Mouse (Mus musculus): ENCODE measurements around the gene Ascl3. TPM values are rescaled to one million over a fixed set of nuclear protein-coding genes. Genes with fewer than 3 reads are reported as not detected.

Gene Ascl3
- total and polyA plus RNA-seq, 3 experiments = not detected

- TF ChIP-seq ETS1 (conservative IDR thresholded peaks at IDR 0.05; ENCODE audit: low read depth, low read length) (peak; percentile 43), RAD21 (IDR thresholded peaks at IDR 0.05; ENCODE audit: low read depth, low read length) (peak; percentile 91), CHD2 (IDR thresholded peaks at IDR 0.05; ENCODE audit: low read length) (no peak)
Measured at GRCm38 (mm10) chr7:109707023-109707785, 24.3 kb downstream of the Ascl3 start (continued).

- no peaks in the 10 kb centered on the region for H3K9me3 ChIP-seq (replicated peaks; ENCODE audit: low read length)
- in situ Hi-C loops (cut with MboI; ENCODE audit: low pct_ligation_motif_present, low pct_unique_long_range_greater_than_20kb, low sequenced_read_pairs) = loop anchor here (10.0 kb wide), 1 partner anchor 180 kb away; no protein-coding TSS in a partner anchor
- TF ChIP-seq CHD1 (IDR thresholded peaks at IDR 0.05; ENCODE audit: low read depth, low read length) (no peak), BHLHE40 (IDR thresholded peaks at IDR 0.05; ENCODE audit: low read depth, low read length) (no peak), CHD2 (IDR thresholded peaks at IDR 0.05; ENCODE audit: low read length) (no peak), HCFC1 (IDR thresholded peaks at IDR 0.05; ENCODE audit: low read depth, low read length) (no peak), TCF12 (IDR thresholded peaks at IDR 0.05; ENCODE audit: low read depth, low read length) (no peak), IRF4 (IDR thresholded peaks at IDR 0.05; ENCODE audit: low read depth, low read length) (no peak), CTCF (conservative IDR thresholded peaks at IDR 0.05 in 1 of 2, IDR thresholded peaks at IDR 0.05 in 1 of 2; ENCODE audit: low read depth in 2 of 2, low read length in 2 of 2) (no peak), UBTF (IDR thresholded peaks at IDR 0.05; ENCODE audit: low read depth, low read length) (no peak), SMC3 (IDR thresholded peaks at IDR 0.05; ENCODE audit: low read depth, low read length) (no peak), EP300 (IDR thresholded peaks at IDR 0.05; ENCODE audit: low read length) (no peak), PAX5 (IDR thresholded peaks at IDR 0.05; ENCODE audit: low read length) (no peak), MYC (IDR thresholded peaks at IDR 0.05; ENCODE audit: low read depth, low read length) (no peak)
- peak overlapping the region; percentile 17 for H3K4me2 ChIP-seq (ENCODE audit: insufficient read depth, low read depth, poor library complexity, severe bottlenecking)
- peaks cover 5 to 44% of the 10 kb centered on the region in 2 experiments; a peak in 3 of 4 replicates for H3K4me1 ChIP-seq (ENCODE audit: control insufficient read depth in 1 of 2, insufficient read depth in 2 of 2)
- DNase-seq (ENCODE audit: extremely low read depth) = no peak
- H3K27ac ChIP-seq (ENCODE audit: insufficient read depth, low read depth) = no peak overlapping the region
- peaks cover 17 to 24% of the 10 kb centered on the region in 2 experiments for H3K36me3 ChIP-seq (replicated peaks in 1 of 2; ENCODE audit: control insufficient read depth in 1 of 2, insufficient read depth in 1 of 2, low read length in 1 of 2)
- peak overlapping the region; percentile 73 to 86 (median 77) for H3K4me3 ChIP-seq (replicated peaks in 1 of 3; ENCODE audit: low read depth in 2 of 3, low read length in 2 of 3, poor library complexity in 1 of 3)
- peak overlapping the region; percentile 46 for H3K9ac ChIP-seq (ENCODE audit: insufficient read depth, low read depth)
- dilution Hi-C loops (cut with MboI; ENCODE audit: extremely low pct_ligation_motif_present, extremely low pct_unique_long_range_greater_than_20kb, low sequenced_read_pairs) = no loop called here
- H3K79me2 ChIP-seq (replicated peaks; ENCODE audit: control insufficient read depth, extremely low read depth, insufficient read depth, poor library complexity, severe bottlenecking) = no peaks in the 10 kb centered on the region; the same call in 1 of the 2 replicates
- no peaks in the 10 kb centered on the region for H3K27me3 ChIP-seq (replicated peaks)
Measured at GRCm38 (mm10) chr7:109704461-109704860, 27.1 kb downstream of the Ascl3 start.

- no peak overlapping the region for H3K27ac ChIP-seq (ENCODE audit: insufficient read depth, low read depth)
- dilution Hi-C loops (cut with MboI; ENCODE audit: extremely low pct_ligation_motif_present, extremely low pct_unique_long_range_greater_than_20kb, low sequenced_read_pairs) = no loop called here
- 0 out of 2 replicates have a peak overlapping the region, but pooled peaks have one; percentile 17 for H3K4me2 ChIP-seq (ENCODE audit: insufficient read depth, low read depth, poor library complexity, severe bottlenecking)
- H3K4me1 ChIP-seq (ENCODE audit: control insufficient read depth in 1 of 2, insufficient read depth in 2 of 2) = peaks cover 5 to 44% of the 10 kb centered on the region in 2 experiments; a peak in 3 of 4 replicates
- in situ Hi-C loops (cut with MboI; ENCODE audit: low pct_ligation_motif_present, low pct_unique_long_range_greater_than_20kb, low sequenced_read_pairs) = loop anchor here (10.0 kb wide), 1 partner anchor 179 kb away; no protein-coding TSS in a partner anchor
- H3K36me3 ChIP-seq (replicated peaks in 1 of 2; ENCODE audit: control insufficient read depth in 1 of 2, insufficient read depth in 1 of 2, low read length in 1 of 2) = peaks cover 14 to 20% of the 10 kb centered on the region in 2 experiments
- H3K79me2 ChIP-seq (replicated peaks; ENCODE audit: control insufficient read depth, extremely low read depth, insufficient read depth, poor library complexity, severe bottlenecking) = no peaks in the 10 kb centered on the region; the same call in 1 of the 2 replicates
- no peaks in the 10 kb centered on the region for H3K9me3 ChIP-seq (replicated peaks; ENCODE audit: low read length)
- H3K27me3 ChIP-seq (replicated peaks) = no peaks in the 10 kb centered on the region
- TF ChIP-seq MAZ (IDR thresholded peaks at IDR 0.05; ENCODE audit: low read depth, low read length) (no peak), TCF12 (IDR thresholded peaks at IDR 0.05; ENCODE audit: low read depth, low read length) (no peak; the same call in 1 of the 2 replicates), NELFE (IDR thresholded peaks at IDR 0.05; ENCODE audit: low read depth, low read length) (no peak), PAX5 (IDR thresholded peaks at IDR 0.05; ENCODE audit: low read length) (no peak), BHLHE40 (IDR thresholded peaks at IDR 0.05; ENCODE audit: low read depth, low read length) (no peak), TBP (conservative IDR thresholded peaks at IDR 0.05; ENCODE audit: low read depth, low read length) (no peak), MAFK (IDR thresholded peaks at IDR 0.05; ENCODE audit: insufficient replicate concordance, low read length) (no peak), ZC3H11A (IDR thresholded peaks at IDR 0.05; ENCODE audit: low read depth, low read length) (no peak), MEF2A (IDR thresholded peaks at IDR 0.05; ENCODE audit: borderline replicate concordance, low read depth, low read length) (no peak), GABPA (IDR thresholded peaks at IDR 0.05; ENCODE audit: insufficient replicate concordance, low read depth, low read length) (no peak), MYC (IDR thresholded peaks at IDR 0.05; ENCODE audit: low read depth, low read length) (no peak), UBTF (IDR thresholded peaks at IDR 0.05; ENCODE audit: low read depth, low read length) (no peak), MAX (IDR thresholded peaks at IDR 0.05; ENCODE audit: low read length) (no peak), ZMIZ1 (IDR thresholded peaks at IDR 0.05; ENCODE audit: low read depth, low read length) (no peak), ETS1 (conservative IDR thresholded peaks at IDR 0.05; ENCODE audit: low read depth, low read length) (no peak), HCFC1 (IDR thresholded peaks at IDR 0.05; ENCODE audit: low read depth, low read length) (no peak), SIN3A (IDR thresholded peaks at IDR 0.05; ENCODE audit: low read length) (no peak; the same call in 1 of the 2 replicates), IRF4 (IDR thresholded peaks at IDR 0.05; ENCODE audit: low read depth, low read length) (no peak), USF2 (conservative IDR thresholded peaks at IDR 0.05; ENCODE audit: low read depth, low read length) (no peak)
- peak overlapping the region; percentile 46 for H3K9ac ChIP-seq (ENCODE audit: insufficient read depth, low read depth)
- peak; percentile 33 for DNase-seq (ENCODE audit: extremely low read depth)
- peak overlapping the region; percentile 73 to 86 (median 77) for H3K4me3 ChIP-seq (replicated peaks in 1 of 3; ENCODE audit: low read depth in 2 of 3, low read length in 2 of 3, poor library complexity in 1 of 3)
Measured at GRCm38 (mm10) chr7:109704016-109704377, 27.5 kb downstream of the Ascl3 start.
